Mouse (Mus musculus) c-Kit-positive CD71-positive TER-119-negative erythroid progenitor cells, embryonic 14.5 days (primary cell): Measurements from ENCODE around the gene Ldha.
A peak's percentile ranks its signal among the peaks of the same experiment; 100 is the strongest.
"Not testable (repeated sequence)": the region's sequence is repeated elsewhere in the genome, so short reads cannot be mapped to it uniquely, and the experiment has no call there.

Experiments
- DNase-seq: peaks from one replicate; pipeline ENCODE4 v3.0.0-alpha.2; 2013; ENCODE audit warnings: low read depth

The Ldha gene

DNA sequence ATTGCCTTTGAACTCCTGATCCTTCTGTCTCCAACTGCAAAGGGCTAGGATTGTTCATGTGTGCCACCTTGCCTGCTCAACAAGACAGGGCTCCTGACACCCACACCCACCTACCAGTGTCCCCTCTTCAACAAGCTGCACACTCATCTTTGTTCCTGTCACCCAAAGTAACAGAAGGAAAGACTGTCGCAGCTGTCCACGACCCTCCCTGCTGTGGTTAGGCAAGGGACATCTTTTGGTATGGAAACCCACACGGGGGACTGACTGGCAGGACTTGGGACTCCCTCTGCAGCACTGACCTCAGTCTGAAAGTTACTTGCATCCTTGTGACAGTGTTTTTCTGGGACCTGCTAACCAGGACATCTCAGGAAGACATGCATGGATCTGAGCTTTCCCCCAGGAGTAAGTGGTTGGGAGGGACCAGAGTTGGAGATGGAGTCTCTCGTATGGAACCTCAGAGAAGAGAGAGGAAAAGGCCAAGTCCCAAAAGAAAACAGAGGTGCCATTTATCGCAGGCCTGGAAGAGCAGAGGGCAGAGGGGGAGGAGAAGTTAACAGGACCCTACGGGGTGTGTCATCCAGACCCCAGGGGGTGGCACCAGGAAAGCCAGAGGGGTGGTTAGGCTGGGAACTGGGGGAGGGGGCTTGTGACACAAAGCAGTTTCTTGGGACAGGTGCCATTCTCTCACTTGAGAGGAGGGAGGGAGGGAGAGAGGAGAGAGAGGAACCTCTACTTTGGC, at the start of gene Ldha:
TSS of gene Ldha (plus strand) at position 689 of the 739 bp plus-strand sequence.
- no peak for DNase-seq

DNA sequence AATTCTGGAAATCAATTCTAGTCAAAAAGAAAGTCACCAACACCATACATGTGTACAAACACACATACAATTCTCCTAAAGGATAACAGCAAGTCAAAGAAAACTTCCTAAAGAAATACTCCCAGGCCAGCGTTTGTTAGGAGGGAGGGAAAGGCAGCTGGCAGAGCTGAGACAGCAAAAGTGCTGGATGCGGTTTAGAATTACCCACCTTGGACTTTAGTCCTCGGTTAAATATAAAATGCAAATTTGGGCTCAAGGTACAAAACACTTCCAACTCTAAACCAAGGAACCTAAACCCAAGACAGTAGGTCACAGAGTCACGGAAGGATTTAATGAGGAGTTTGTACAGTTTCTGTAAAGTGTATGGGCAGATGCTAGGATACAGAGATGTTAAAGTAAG, 47.4 kb upstream of the Ldha start:
- DNase-seq, result no peak

DNA sequence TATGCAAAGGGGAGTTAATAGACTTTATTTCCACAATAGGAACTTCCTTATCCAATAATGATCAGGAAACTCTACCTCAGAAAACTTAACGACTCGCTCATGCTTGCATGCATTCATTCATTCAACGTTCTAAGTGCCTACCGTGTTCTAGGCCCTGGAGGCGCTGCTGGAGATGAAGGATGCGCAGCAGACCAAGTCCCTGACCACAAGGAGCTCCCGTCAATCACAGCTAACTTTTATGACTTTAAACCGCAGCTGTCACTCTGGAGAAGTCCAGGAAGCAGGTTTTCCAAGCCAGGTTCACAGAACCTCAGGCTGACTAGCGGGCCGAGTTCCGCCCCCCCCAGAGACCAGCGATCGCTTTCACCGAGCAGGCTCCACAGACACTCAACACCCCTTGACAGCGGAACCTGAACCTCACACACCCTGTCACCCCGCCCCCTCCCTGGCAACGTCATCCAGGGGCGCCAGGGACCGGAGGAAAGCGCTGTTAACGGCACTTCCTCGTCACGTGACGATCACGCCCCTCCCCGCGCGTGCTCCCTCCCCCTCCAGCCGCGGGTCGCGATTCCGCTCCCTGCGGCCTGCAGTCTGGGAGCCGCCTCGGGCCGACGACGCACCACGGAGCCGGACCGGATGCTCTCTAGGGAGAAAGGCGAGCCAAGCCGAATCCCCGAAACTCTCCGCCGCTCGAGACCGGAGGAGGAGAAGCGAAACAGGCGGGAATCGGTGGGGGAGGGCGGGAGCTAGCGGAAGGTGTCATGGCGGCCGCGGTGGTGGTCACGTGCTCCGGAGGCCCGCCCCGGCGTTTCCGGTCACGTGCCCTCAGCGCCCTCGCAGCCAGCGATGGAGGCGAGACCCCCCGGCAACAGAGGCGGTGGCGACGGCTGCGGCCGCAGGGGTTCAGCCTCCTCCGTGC, 45.7 kb upstream of the Ldha start, which contains the start of the genes Hps5 and Gtf2h1:
TSS of gene Hps5 (minus strand) at position 778 of the 919 bp plus-strand sequence.
TSS of gene Gtf2h1 (plus strand) at position 817 of the 919 bp plus-strand sequence.
- peak; percentile 97 for DNase-seq

DNA sequence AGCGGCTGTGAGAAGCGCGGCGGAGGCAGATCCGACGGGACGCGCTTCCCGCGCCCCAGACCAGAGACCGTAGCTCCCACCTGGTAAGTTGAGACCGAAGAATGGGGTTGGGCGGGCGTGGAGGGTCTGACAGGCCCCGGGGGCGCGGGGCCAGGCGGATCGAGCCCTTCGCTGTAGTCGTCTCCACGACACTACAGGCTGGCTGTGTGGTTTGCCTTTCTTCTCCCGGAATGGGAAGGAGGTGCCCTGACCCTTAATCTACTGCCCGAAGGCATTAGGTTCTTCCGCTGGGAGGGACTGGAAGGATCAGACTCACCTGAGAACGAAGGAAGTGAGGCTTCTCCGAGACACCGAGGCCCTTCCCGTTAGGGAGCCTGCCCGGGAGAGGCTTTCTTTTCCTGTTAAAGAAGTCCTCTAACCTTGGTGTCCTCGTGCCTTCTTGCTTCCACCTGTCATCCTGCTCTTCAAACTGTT, 45.0 kb upstream of the Ldha start:
- DNase-seq, result no peak

DNA sequence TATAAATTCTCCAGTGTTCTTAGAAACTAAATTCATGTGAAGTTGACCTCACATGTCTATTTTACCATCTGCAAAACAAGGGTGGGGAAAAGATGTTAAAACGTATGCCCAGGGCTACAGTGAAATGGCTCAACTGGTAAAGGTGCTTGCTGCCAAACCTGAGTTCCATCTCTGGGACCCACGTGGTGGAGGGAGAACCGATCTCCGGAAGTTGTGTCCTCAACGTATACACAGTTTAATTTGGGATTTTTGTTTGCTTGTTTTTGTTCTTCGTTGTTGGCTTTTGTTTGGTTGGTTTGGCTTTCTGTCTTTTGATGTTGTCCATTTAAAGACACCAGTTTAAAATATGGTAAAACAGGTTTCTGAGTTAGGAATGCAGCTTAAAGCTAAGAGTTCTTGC, 44.5 kb upstream of the Ldha start:
- DNase-seq, result no peak

DNA sequence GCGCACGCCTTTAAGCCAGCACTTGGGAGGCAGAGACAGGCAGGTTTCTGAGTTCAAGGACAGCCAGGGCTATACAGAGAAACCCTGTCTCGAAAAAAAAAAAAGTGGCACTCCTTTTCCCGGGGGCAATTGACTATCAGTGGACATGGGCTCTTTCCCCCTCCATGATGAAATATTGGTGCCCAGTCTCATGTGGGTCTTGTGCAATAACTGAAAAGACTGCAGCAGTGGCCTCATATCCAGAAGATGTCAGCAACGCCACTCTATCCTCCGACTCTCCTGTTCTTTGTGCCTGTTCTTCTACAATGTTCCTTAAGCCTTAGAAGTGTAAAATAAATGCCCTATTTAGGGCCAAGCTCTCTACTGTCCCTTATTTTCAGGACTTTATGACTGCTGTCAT, 30.9 kb upstream of the Ldha start:
- no peak for DNase-seq

DNA sequence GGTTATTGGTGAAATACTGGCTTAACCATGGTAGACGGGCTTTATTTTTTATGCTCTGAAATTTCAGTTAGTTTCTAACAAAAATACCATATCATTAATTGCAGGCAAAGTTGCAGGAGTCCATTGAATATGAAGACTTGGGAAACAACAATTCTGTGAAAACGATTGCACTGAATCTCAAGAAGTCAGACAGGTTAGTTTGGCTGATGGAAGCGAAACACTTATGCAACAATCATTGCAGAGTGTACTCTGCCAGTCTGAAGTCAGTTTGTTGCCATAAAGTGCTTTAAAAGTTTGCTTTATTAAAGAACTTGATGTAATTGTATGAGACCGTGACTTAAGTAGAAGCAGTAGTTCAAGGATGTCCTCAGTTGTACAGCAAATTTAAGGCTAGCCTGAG, 27.3 kb upstream of the Ldha start:
- DNase-seq, result no peak

DNA sequence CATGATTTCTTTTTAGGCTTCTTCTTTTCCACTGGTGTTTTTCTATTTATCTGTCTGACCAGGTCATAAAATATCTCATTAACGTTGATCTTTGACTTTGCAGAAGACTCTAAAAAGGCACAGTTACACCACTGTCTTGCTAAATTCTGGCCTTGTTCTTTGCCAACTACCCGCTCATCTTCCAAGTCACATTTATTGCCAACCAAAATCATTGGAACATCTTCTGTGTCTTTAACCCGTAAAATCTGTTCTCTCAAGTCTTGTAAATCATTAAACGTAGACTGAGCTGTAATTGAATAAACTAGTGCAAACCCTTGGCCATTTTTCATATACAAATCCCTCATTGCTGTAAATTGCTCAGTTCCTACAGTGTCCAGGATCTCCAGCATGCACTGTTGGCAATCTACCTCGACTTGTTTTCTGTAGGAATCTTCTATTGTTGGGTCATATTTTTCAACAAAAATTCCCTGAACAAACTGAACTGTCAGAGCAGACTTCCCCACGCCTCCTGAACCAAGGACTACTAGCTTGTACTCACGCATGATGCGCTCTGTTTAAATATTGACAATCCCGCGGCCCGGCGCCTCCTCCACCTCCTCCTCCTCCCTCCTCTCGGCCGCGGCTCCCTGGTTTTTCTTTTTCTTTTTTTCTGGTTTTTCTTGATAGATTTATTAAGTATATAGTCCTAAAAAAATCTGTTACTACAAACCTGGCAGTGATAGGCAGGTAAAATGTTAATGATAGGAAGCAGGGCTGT, 20.2 kb upstream of the Ldha start:
- not testable (repeated sequence) for DNase-seq

DNA sequence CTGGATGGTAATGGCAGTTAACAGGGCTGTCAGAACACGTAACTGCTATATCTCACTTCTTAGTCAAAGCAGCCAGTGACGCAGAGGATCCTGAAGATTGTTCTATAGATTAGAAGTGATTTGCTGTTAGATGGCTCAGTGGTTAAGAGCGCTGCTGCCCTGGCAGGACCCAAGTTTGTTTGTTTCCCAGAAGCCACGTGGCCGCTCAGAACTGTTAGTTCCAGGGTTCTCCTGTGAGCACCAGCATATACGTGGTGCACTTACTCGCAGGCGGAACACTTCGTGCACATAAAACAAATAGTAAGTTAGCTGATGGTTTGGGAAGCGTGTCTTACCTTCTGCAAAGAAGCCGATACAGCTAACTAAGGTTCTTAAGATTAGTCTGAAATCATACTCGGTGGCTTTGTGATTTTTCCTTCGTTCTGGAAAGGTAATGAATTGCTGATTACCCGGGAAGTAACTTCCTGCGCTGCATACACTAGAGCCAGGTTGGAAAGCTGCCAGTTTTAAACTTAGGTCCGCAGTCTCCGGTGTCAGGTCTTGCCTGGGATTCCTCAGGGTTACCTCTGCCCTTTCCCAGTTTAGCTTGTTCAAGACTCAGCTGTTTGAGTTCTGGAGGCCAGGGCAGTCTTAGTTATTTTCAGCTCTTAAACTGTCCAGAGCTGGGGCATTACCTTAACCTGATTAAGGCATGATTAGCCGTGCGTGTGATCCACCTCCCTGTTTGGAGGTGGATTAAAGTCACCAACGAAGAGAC, 14.1 kb upstream of the Ldha start:
- no peak for DNase-seq

DNA sequence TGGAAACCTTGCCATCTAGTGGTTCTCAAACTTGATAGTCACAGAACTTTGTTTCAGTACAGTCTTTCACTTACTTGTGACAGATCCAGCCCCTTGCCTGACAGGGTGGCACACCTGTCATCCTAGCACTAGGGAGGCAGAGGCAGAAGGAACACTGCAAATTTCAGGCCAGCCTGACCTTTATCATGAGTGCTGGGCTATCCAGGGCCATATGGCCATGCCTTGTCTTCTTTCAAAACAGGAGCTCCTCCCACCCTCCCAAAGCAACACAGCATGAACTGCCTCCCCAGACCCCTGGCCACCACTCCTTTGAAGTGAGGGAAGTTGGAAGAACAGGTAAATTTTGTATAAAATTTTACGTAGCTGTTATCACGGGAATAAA, 13.5 kb upstream of the Ldha start:
- DNase-seq, result no peak

DNA sequence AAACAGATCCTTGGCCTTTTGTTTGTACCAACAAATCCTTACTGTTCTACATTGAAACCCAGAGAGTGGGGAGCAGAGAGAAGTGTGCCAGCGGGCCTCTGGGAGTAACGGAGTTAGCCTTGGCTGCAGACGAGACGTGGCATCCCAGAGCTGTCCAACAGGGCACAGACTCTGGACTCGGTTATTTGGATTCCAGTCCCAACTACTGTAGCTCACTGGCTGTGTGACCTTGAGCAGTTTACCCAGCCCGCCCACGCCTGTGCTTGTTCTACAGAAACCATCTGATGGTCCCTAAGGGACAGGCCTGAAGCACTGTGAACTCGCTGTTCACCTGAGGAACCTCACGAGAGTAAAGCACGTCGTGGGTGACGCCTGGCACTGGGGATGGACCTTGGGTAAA, 11.4 kb upstream of the Ldha start:
- no peak for DNase-seq

DNA sequence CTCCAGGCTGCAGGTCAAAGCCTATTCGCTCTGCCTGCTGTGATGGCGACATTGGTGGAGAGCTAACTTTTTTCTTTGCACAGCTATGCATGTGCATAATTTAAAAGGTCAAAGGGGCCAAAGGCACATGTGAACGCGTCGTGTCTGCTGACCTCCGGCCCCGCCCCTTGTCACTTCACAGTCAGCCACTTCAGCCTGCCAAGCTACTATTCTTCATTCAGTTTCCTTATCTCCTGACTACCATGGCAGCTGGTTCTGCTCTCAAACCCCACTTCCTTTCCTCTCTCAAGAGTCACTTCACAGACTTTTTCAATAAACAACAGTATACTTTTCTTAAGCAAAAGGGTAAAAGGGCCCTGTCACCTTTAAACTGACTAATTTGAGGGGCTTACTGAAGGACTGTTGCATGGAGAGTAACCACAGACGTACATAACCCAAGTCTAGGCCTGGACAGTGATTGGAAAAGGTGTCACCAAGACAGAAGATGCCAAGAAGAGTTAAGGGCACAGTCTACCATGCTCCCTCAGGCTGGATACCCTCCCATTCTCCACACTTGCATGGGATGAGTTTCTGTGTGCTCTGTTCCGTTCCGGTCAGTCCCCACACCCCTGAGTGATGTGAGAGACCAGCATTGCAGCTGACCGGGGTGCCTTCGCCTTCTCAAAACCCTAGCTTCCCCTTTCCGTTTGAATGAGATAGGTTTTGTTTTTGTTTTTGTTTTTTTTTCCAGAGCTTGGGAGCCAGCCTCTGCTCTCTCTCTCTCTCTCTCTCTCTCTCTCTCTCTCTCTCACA, 10.3 kb upstream of the Ldha start:
- no peak for DNase-seq

DNA sequence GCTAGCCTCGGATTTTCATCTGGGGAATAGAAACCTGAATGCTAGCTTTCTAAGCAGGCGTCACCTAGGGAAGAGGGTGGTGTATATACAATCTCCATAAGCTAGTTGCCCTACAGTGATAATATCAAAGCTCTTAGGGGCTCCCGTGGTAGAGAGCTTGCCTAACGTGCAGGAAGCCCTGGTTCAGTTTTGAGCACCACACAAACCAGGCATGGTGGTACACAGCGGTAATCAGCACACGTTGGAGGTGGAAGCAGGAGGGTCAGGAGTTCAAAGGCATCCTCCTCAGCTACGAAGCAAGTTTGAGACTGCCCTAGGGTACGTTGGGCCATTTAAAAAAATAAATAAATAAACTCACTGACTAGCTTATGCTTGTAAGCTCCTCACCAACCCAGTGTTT, 9.6 kb upstream of the Ldha start:
- DNase-seq, result no peak

DNA sequence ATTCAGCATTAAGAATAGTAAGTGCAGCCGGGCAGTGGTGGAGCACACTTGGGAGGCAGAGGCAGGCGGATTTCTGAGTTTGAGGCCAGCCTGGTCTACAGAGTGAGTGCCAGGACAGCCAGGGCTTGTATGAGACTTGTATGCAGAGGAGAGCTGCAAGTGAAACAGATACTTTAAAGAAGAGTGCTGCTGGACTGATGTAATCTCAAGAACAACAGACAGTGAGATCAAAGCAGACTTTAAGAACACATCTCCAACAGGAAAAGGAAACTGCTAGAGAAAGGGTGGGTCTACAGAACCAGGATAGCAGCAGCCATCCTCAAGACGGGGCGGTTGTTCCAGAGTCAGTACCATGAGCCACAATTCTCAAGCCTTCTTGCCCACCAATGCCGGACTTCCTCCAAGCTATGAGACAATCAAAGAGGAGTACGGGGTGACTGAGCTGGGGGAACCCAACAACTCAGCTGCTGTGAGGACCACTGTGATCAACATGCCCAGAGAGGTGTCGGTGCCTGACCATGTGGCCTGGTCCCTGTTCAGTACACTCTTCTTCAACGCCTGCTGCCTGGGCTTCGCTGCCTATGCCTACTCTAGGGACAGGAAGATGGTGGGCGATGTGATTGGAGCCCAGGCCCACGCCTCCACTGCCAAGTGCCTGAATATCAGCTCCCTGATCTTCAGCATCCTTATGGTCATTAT, 9.0 kb upstream of the Ldha start:
- DNase-seq, result not testable (repeated sequence)

DNA sequence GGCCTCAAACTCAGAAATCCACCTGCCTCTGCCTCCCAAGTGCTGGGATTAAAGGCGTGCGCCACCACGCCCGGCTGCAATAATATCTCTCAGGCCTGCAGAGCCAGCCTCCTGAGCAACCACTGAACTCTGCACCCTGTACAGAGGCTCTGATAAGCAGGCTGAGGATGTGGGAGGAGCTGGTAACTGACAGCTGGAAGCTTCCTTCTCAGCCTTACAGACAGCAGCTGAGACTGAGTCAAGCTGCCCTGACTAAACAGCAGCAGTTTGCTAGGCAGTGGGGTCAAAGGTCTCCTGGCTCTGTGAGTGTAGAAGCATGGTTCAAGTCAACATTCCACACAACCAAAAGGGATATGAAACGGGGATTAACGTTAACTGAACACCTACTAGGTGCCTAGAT, 8.0 kb upstream of the Ldha start:
- DNase-seq, result peak; percentile 59

DNA sequence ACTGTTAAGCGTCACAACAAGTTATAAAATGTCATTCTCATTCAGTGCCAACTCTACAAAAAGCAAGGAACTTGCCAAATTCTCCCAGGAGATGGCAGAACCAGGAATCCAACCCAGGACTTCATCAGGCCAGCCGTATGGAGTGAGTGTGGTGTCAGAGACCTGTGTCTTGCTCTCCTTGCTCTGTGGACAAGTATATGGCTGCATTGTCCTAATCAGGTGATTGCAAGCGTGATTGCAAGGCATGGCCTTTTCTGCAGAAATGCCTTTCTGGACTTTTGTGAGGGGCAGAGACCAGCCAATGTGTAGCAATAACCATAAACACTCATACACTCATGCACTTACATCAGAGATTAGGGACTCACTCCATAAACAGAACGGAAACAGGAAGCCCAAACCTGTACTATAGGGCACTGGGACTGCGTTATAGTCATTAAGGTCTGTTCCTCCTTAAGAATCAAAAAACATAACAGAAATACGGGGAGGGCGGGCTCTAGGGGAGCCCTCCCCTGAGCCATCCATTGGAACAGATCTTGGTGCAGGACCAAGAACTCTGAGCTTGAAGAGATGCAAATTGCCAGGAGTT, 7.5 kb upstream of the Ldha start:
- DNase-seq, result no peak

DNA sequence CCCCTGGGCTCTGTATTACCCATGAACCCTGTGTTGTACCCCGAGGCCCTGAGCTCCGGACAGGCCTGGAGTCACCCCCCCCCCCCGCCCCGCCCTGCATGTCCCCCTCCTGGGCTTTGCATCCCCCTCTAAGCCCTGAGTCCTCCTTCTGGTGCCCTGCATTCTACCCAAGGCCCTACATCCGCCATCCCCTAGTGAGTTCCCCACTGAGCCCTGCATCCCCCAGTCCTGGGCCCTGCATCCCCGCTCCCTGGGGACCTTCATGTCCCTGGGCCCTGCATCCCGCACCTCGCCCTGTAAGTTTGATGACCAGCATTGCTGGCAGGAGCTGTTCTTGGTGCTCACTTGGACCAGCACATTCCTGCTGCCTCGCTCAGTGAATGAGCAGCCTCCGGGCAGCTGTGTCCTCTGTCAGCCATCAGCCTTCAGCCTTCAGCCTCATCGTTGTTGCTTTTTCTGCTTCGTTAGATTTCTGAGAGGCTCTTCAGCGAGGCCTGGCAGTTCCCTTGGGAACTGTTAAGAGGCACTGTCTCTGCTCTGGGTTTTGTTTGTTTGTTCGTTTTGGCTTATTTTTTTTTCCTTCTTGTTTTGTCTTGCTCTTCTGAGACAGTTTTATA, 6.2 kb upstream of the Ldha start:
- no peak for DNase-seq

DNA sequence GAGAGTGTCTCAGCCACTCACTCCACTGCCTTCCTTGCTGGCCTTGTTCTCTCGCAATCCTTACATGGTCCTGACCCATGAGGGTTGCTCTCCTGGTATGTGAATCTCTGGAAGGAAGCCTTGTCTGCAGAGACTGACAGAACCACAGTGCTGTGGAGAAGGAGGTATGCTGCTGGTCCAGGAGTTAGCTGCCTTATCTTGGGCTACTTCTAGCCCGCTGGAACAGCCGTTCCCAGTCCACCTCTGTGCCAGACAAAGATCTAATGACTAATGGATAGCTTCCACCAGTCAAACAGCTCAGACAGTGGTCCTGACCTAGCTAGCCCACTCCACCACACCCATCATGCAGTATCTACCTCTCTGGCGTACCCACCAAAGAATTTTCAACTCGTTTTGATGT, 4.9 kb upstream of the Ldha start:
- no peak for DNase-seq

DNA sequence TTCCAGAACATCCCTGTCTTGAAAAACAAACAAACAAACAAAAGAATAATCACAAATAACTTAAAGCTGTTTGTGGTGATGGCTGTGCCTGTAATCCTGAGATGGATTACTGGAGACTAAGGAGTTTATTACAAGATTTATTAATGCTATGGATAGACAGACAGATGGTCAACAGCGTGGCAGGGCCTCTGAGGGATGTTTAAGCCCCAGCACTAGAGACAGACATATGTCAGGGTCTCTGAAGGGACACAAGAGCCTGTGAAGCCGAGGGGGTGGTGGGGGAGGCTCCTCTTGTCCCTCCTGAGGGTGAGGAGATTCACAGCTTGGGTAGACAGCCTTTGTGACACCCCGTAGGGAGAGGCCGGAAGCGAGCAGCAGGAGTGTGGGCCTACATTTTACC, 4.2 kb upstream of the Ldha start:
- no peak for DNase-seq
